Mouse (Mus musculus): ENCODE data around the gene Ubxn6.
"Not testable (repeated sequence)": the region's sequence is repeated elsewhere in the genome, so short reads cannot be mapped to it uniquely, and the experiment has no call there.

Gene Ubxn6

DNA sequence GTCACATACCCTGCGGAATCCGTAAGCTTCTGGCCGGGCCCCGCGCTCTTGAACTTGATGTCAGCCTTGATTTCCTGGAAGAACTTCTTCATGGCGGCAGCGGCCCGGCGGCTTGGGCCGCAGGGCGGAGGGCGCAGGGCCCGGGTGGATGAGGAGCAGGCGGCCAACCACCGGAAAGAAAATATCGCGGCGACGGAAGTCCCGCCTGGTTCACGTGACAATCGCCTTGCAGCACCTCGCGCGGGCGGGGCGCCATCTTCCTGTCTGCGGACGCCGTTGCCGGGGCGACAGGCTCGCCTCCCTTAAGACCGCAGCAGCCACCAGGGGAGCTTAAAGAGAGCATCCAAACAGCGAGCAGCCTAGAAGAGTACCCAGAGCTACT, at the start of gene Ubxn6:
Ubxn6 (minus strand) TSS at position 202 of the 382 bp plus-strand sequence.
- DNase-seq (ENCODE audit: low spot score), result peak; percentile 93

DNA sequence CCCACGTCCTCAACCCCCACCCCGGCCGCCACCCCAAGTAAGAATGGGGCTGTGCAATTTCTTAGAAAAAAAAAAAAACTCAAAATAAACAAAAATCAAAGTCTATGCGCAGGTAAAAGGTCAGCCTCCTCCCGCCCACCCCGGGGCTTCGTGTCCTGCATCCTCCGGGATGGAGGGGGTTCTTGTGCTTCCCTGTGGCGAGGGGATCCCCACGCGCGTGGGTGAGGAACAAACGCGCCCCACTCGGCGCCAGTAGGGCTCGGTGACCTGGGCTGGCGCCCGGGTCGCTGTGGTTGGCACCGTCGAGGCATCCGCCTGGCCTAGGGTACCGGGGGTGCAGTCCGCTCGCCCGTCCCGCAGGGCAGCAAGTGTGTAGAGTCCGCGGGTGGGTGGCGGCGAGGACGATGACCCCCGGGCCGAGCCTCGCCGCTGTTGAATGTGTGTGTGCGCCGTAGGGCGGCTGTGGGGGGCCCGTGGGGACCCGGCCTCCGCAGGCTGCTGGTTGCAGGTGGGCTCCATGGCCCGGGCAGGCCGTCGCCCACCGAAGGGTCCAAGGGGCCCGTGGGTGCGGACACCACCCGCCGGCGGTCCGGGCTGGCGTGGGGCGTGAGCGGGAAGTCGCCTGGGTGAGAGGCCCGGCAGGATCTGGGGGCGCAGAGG, 49.0 kb upstream of the Ubxn6 start:
- no peak for DNase-seq (ENCODE audit: low spot score)

DNA sequence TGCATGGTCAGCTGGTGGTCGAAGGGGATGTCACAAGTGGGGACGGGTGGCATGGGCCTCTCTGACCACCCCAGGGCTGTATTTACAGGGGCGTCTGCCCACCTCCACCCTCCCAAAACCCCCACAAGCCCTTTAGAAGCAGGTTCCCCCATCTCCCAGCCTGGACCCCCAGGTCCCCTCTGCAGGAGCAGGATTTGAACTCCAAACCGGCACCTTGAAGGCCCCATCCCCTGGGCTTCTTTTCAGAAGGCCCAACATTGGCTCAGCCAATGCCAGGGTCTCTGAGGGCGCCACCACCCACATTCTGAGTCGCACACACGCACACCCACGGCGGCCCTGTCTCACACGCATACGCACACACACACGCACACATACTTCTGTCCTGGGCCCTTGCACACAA, 48.3 kb upstream of the Ubxn6 start:
- no peak for DNase-seq (ENCODE audit: low spot score)

DNA sequence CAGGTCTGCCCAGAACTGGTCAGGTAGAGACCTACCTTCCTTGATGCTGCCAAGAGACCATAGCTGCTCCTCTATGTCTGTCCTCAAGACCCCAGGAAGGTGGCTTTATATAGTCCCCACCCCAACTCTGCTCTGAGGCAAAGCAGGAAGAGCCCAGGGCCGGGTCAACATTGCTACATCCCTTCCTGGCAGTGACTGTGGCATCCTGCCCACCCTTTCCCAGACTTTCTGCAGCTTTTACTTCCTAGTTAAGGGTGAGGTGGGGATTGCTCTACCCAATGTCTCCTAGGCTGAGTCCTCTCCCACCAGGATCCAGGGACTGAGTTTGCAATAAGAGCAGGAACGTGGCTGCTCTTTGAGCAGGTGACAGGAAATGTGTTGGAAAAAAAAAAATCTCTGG, 47.0 kb upstream of the Ubxn6 start, which contains the start of gene Lrg1:
Lrg1 (minus strand) TSS at position 176 of the 400 bp plus-strand sequence.
- DNase-seq (ENCODE audit: low spot score), result no peak

DNA sequence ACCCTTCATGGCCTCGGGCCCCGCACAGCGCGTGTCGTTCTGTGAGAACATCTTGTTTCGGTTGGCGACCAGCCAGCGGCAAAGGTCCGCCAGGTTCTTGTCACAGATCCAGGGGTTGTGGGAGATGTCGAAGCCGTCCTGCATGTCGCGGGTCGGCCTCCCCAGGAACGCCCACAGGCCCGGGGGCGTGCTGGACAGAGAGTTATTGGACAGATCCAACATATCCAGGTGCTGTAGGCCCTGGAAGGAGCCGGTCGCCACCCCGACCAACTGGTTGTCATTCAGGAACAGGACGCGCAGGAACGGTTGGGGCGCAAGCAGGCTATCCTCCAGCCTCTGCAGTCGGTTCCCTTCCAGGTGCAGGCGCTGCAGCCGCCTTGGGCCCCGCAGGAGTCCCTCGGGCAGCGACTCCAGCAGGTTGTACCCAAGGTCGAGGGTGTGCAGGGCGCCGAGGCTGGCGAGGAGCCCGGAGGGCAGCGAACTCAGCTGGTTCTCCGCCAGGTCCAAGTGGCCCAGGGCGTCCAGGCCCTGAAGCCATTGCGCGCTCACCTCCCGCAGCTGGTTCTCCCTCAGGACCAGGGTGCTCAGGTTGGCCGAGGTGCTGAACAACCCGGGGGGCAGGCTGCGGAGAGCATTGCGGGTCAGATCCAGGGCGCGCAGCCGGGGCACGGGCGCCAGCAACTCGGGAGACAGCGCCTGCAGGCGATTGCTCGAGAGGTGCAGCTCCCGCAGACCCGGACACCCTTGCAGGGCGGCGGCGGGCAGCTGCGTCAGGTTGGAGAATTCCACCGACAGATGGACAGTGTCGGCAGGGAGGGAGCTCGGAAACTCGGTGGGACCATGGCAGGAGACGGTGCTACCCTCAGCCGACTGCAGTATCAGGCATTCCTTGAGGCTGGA, 45.4 kb upstream of the Ubxn6 start:
- DNase-seq (ENCODE audit: low spot score), result no peak

DNA sequence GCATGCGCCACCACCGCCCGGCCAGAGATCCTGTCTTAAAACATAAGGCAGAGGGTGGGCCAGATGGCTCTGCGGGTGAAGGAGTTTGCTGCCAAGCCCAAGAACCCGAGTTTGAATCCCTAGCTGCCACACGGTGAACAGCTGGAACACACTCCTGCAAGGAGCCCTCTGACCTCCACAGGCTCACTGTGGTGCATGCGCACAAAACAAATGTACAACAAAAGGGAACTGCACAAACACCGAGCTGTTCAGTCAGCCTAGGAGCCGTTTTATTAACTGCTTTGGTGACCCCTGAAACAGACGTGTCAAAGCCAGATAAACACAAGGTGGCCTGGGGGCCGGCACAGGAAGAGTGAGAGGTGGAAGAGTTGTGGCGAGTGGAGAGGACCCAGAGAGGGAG, 44.6 kb upstream of the Ubxn6 start:
- DNase-seq (ENCODE audit: low spot score), result no peak

DNA sequence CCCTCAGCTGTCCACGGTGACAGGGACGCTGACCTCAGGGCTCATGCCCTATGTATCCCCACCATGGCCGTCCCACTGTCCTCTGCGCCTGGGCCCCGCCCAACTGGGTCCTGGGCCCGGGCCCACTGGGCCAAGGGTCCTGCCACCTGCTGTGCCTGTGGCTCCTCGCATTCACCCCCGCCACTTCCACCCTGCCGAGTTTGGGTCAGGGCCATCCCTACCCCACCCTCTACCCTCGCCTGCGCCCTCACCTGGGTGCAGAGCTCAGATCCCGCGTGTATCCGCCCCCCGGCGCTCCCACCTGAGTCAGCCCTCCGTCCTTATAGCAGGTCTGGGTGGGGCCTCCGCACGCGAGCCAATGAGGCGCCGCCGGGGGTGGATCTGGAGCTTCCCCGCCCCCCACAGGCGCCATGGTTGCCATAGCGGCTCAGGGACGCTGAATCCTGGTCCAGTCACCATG, 42.5 kb upstream of the Ubxn6 start, which contains the start of gene Plin5:
Plin5 (minus strand) TSS at position 346 of the 460 bp plus-strand sequence.
- peak; percentile 72 for DNase-seq (ENCODE audit: low spot score)

DNA sequence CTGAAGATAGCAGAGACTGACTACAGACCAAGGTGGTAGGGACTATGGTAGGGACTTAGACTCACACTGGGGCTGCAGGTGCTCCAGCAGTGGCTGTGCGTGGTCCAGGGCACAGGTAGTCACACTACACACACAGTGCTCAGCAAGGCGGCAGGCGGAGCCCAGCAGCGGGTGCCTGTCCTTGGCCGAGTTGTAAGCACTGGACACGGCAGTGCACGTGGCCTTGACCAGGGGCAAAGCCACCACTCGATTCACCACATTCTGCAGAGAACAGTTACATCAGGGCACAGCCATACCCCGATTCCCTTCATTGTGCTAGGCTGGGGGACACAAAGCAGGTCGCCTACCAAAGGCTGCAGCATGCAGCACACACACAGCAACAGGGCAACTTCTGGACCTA, 41.4 kb upstream of the Ubxn6 start:
- no peak for DNase-seq (ENCODE audit: low spot score)

DNA sequence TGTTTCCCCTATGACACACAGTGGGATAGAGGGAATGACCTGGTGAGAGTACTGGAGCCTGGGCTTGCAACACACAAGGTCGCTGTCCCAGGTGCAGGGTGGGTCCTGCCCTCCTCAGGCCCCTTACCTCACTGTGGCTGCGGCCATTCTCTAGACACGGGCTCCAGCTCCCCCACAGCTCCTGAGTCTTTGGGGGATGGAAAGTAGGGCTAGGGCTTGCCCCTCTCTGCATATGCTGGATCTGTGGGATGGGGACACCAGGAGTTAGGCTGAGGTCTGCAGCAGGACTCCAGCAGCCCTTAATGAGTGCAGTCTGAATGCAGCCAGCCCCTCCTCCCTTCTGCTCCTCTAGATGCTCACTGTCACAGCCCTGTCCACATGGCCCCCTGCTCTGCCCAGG, 37.9 kb upstream of the Ubxn6 start:
- no peak for DNase-seq (ENCODE audit: low spot score)

DNA sequence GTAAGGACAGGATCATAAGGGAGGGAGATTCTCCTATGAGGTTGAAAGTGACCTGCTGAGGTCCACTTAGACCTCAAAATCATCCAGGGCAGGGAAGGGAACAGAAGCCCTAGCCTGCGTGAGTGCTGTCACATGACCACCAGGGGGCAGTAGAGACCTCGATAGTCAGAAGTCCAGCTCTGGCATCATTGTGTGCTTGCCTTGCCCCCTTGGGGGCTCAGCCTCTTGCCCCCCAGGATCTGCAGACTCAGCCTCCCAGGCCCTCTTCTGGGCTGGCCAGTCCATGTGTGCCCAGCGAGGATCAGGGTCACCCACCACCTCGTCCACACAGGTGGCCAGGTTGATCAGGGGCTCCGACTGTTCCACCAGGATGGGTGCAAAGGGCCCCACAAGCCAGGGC, 37.0 kb upstream of the Ubxn6 start:
- peak; percentile 21 for DNase-seq (ENCODE audit: low spot score)

DNA sequence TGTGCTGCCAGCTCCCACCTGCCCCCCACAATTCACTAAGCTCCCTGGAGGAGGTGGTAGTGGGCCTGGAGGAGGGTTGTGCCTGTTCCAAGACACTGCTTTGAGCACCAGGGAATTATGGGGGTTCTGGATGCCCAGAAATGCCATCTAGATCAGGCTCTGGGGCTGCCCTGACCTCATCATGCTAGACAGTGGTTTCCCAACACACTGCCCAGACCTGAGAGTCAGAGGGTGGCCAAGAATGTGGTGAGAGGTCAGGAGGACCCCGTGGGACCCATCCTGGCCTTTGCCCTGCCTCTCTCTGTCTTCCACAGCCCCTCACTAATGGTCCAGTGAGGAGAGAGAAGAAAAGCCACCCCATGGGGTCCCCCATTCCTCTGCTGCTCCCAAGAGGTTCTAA, 36.2 kb upstream of the Ubxn6 start:
- no peak for DNase-seq (ENCODE audit: low spot score)

DNA sequence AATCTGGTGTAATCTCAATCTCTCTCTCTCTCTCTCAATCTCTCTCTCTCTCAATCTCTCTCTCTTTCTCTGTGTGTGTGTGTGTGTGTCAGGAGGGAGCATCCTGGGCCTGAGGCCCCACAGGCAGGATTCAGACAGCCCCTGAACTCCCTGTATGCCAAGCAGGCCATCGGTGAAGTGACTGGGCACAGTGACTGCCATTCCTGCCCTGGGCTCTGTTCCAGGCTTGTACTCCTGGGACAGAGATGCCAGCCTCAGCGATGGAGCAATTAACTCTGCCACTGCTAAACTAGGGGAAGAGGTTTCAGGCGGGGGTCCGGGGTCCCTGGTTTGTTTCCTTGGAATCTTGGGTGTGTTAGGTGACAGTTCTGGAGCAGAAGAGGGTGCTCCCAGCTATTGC, 35.7 kb upstream of the Ubxn6 start:
- no peak for DNase-seq (ENCODE audit: low spot score)

DNA sequence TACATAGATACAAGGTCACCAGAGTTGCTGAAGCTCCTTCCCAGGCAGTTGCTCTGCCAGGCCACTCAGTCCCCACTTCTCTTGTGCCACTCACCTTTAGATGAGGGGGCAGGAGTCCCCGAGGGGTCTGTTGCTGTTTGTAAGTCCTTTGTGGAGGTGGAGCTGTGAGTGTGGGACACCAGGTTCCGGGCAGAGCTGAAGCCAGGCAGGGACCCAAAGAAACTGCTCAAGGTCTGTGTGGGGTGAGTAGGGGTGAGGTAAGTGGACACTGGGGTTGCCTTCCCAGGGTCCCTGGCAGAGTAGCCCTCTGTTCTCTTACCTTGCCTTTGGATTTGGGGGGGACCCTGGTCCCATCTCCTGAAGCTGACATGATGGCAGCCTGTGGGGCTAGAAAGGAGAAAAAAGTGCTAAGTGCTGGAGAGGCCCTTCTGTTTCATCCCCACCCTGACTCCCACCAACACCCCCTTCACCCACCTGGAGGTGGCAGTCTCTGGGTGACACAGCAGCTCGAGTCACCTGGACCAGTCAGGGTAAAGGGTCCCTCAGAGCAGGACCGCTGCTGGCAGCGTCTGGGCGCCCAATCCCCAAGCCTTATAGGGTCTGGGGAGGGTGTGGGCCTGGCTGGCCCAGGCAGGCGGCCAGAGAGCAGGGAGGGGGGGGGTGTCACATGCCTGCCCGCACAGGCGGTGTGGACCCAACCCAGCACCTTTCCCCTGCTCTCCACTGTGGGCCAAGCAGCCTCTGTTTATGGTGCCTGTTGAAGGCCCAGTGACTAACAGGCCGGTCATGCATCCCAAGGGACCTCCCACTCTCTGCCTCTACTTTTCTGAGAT, 34.6 kb upstream of the Ubxn6 start, which contains the start of gene Plin4:
Plin4 (minus strand) TSS at position 585 of the 833 bp plus-strand sequence.
- DNase-seq (ENCODE audit: low spot score), result no peak

DNA sequence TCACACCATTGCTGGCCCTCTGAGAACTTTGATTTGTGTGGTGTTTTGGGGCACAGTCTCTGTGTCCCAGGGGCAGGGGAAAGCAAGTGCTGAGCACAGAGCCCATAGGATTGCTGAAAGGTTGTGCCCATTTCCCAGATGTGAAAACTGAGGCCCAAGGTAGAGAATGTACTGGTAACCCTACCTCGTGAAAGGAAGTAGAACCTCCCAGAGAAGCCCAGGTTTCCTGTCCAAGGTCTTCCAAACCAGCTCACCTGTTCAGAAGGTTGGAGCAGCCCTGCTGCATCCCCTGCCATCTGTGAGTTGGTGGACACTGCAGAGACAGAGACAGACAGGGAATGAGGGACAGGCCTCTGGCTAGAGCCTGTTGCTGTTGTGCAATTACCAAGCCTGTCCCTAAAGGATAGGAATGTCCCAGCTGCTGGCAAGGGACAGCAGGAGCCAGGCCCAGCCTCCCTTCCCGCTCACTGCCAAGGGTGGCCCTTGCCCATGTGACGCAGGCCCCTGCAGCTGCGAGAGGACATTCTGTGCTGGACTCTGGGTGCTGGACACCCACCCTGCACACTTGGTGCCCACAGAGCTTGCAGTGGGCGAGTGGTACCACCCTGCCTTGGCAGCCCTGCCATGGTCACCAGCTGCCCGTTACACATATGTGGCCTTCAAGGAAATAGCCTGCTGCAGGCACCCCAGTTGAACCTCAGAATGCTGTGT, 33.7 kb upstream of the Ubxn6 start:
- DNase-seq (ENCODE audit: low spot score), result no peak

DNA sequence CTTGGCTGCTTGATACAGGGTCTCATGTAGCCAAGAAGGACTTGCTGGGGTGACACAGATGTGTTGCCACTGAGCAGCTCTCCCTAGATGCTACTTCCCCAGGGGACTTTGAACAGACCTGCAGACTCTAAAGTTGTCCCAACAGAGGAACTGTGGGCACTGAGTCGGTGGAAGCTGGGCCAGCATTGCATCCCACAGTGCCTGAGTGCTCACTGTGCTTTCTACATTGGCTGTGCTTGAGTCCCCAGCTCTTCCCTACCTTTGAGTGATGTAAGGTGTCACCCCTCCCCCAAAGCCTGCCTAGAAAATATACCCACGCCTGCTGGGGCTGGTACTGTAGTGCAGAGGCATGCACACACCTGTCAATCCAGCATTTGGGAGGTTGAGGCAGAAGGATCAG, 32.9 kb upstream of the Ubxn6 start:
- no peak for DNase-seq (ENCODE audit: low spot score)

DNA sequence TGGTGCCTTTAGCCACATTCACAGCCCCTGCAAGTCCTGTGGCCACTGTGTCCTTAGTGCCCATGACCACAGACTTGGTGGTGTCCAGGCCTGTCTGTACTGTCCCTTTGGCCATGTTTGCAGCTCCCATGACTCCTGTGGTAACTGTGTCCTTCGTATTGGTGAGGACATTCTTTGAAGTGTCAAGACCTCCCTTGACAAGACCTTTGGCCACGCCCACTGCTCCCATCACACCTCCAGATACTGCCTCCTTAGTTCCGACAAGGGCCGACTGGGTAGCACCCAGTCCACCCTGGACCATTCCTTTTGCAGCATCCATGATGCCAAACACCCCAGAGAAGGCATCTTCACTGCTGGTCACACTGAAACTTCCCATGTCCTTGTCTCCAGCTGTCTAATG, 32.2 kb upstream of the Ubxn6 start:
- DNase-seq (ENCODE audit: low spot score), result no peak

DNA sequence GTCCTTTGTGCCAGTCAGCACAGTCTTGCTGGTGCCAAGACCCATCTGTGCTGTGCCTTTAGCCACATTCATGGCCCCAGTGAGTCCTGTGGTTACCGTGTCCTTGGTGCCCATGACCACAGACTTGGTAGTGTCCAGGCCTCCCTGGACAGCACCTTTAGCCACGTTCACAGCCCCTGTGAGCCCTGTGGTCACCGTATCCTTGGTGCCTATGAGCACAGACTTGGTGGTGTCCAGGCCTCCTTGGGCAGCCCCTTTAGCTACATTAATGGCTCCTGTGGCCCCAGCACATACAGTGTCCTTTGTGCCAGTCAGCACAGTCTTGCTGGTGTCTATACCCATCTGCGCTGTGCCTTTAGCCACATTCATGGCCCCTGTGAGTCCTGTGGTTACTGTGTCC, 31.6 kb upstream of the Ubxn6 start:
- DNase-seq (ENCODE audit: low spot score), result not testable (repeated sequence)

DNA sequence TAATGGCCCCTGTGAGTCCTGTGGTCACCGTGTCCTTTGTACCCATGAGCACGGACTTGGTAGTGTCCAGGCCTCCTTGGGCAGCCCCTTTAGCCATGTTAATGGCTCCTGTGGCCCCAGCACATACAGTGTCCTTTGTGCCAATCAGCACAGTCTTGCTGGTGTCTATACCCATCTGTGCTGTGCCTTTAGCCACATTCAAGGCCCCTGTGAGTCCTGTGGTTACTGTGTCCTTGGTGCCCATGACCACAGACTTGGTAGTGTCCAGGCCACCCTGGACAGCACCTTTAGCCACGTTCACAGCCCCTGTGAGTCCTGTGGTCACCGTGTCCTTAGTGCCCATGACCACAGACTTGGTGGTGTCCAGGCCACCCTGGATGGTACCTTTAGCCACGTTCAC, 30.0 kb upstream of the Ubxn6 start:
- DNase-seq (ENCODE audit: low spot score), result not testable (repeated sequence)

DNA sequence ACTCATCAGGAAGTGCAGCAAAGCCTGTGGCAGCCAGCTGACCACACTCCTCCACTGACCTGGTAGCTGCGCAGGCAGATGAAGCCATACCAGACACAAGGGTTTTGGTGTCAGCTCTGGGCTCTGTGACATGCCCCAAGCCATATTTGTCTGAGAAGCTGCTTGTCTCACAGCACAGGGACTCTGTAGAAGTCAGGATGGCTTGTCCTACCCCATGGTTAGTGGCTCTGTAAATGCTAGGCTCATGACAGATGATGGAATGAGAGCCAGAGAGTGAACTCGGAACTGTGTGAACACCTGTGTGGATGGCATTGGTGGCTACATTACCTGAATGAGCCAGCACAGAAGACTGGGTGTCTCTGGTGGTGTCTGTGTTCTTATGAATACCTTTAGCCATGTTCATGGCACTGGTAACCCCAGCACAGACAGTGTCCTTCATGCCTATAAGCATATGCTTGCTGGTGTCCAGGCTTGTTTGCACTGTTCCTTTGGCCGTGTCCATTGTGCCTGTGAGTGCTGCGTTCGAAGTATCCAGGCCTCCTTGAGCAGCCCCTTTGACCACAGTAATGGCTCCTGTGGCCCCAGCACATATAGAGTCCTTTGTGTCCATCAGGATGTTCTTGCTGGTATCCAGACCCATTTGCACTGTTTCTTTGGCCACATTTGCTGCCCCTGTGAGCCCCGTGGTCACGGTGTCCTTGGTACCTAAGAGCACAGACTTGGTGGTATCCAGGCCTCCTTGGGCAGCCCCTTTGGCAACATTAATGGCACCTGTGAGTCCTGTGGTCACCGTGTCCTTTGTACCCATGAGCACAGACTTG, 28.8 kb upstream of the Ubxn6 start:
- no peak for DNase-seq (ENCODE audit: low spot score)

DNA sequence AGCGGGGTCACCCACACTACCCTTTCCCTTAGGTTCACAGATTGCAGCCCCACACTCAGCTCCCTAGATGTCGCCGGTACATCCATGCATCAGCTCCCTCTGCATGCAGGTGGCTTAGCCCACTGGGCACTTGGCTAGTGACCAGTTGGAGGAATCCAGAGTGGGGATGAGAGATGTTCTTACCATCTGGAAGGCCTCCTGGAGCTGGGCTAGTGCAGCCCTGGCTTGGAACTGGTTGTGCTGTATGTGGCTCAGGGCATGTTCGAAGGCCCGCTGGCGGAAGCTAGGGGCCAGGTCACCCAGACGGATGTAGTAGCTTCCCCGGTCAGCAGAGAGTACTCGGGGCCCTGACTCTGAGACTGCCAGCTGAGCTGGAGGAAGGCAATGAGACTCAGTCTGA, 28.1 kb upstream of the Ubxn6 start:
- no peak for DNase-seq (ENCODE audit: low spot score)

DNA sequence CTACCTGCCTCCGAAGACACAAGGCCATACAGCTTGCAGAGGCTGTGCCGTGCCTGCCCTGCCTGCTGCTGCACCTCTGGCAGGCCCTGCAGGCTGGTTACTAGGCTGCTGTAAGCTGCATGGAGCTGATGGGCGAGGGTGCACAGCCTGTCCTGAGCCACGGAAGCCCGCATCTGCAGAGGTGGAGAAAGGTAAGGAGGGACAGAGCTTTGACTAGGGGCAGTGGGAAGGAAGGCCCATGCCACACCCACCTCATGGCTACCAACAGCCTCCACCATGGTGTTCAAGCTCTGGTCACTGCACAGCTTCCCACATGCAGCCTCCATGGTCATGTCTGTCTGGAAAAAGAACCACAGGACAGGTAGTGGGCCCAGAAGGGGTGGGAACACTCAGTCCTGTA, 27.3 kb upstream of the Ubxn6 start:
- no peak for DNase-seq (ENCODE audit: low spot score)

Measured in yolk sac, embryonic 10.5 days (tissue).